Mouse (Mus musculus): ENCODE measurements at regions not wholly inside any gene's neighbourhood (a gene's known extent, or its start where the extent isn't known, plus 50 kb on each side); places are given as distances from the start of the nearest gene placed in this dataset.

DNA sequence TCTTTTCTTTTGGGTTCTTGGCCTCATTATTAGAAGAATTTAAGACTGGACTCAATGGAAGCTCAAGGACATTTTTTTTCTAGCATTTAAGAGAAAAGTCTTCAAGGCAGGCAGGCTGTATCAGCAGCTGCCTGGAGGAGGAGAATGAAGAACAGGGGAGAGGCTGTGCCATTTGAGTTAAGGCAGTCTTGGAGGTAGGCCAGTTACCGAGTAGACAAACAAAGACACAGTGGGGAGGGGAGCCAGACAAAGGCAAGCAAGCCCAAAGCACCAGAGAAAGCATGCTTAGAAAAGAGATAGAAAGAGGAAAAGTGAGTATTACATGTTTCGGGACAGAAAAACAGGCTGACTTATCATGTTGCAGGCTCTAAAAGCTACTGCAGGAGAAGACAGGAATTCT lies 392.0 kb downstream of the Igsf11 start:
- DNase-seq (ENCODE audit: low spot score in 2 of 2), result peak in 1 of 2 experiments; percentile 57

- DNase-seq (ENCODE audit: low spot score in 2 of 2), result no peak
Measured at GRCm38 (mm10) chr16:39285028-39285744, 392.7 kb downstream of the Igsf11 start.

GRCm38 (mm10) chr16:39286797-39287565 lies 394.5 kb downstream of the Igsf11 start:
- DNase-seq (ENCODE audit: low spot score in 2 of 2), result peak; percentile 28 to 64

DNA sequence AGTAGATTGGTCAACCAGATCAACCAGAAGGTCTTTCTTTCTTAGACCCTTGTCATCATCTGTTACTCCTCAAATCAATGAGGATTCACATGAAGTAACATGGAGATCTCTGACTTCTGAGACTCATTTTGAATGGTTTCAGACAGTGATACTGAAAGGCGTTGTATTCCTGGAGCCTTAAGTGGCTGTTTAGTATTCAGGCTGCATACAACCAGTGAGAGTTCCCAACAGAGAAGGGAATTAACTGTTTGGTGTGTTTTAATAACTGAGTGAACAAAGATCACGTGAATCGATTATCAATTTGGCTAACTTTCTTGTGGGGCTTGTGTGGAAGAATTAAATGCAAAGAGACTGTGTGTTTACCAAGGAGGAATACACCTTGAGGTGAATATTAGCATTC lies 406.4 kb downstream of the Igsf11 start:
- no peak for DNase-seq (ENCODE audit: low spot score in 2 of 2)

- DNase-seq (ENCODE audit: low spot score in 2 of 2), result peak; percentile 69 to 82
Measured at GRCm38 (mm10) chr16:39302902-39303361, 410.5 kb downstream of the Igsf11 start.

- no peak for DNase-seq (ENCODE audit: low spot score in 2 of 2)
Measured at GRCm38 (mm10) chr16:39303371-39303770, 410.9 kb downstream of the Igsf11 start.

DNA sequence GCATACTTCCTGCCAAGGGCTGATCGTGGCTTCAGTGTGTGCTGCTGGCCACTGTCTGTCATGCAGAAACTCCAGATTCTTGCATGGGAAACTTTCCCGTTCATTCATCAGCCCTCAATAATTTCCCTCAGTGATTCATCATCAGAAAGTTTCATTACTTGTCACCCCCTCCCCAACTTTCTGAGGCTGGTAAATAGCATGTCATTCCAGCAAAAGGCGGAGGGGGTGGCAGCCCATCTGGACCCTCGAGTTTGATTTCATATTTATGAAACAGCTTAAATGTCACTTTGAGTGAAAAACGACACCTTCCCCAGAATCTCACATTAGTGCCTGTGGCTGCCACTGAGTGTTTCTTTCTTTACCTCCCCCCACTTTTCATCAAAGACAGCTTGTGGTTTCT lies 415.5 kb downstream of the Igsf11 start:
- peak in 1 of 2 experiments; percentile 55 for DNase-seq (ENCODE audit: low spot score in 2 of 2)

- peak; percentile 87 to 95 for DNase-seq (ENCODE audit: low spot score in 2 of 2)
Measured at GRCm38 (mm10) chr16:39316752-39317594, 424.5 kb downstream of the Igsf11 start.

- DNase-seq (ENCODE audit: low spot score in 2 of 2), result no peak
Measured at GRCm38 (mm10) chr16:39325627-39326026, 433.2 kb downstream of the Igsf11 start.

DNA sequence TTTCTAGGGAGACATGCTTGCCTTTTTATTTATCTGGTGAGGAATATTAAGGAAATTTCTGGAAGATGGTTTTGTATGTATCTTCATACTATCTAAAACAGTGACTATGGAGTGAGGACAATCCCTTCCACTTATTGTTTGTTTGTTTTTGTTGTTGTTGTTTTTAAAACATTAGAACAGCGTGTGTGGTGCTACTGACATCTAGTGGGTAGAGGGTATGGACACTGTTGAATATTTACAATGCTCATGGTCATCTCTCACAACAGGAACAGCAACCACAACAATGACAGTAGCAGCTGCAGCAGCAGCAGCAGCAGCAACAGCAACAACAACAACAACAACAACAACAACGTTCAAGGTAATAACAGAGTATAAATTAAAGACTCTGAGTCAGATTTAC lies 471.2 kb downstream of the Igsf11 start:
- DNase-seq (ENCODE audit: low spot score in 2 of 2), result no peak

DNA sequence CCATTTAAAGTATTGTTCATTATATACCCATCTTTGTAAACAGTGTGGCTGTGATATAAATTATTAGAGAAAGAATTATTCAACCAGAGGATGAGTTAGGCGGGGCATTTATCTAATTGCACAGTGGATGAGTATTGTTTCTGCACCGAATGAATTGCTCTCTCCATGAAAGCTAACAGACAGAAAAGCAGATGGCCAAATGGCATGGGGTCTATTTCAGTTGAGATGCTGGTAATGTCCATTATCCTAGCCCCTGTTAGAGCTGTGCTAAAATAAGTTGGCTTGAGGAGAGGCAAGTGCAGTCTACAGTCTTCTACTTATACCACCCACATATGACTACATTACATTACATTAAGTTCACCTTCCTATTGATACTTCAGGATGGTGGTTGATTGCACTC lies 475.8 kb downstream of the Igsf11 start:
- DNase-seq (ENCODE audit: low spot score in 2 of 2), result no peak

DNA sequence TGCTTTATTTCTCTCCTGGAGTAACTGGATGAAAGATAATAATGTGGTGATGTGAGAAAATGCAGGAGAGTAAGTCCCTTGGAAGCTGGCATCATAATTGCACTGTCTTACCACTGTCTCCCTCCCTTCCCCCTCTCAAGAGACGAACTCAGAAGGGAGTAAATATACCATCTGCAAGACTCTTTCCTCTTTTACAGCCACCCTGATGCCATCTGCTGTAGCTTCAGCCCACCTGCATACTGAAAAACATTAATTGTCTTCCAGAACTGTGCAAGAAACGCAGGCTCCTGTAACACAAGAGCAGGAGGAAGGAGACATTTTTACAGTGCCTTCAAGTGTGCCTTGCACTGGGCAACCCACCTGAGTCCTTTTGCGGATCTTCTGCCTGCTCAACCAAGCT lies 482.1 kb downstream of the Igsf11 start:
- DNase-seq (ENCODE audit: low spot score in 2 of 2), result peak in 1 of 2 experiments; percentile 48

- DNase-seq (ENCODE audit: low spot score in 2 of 2), result peak; percentile 24 to 52
Measured at GRCm38 (mm10) chr16:39379959-39380358, 487.5 kb downstream of the Igsf11 start.

- no peak for DNase-seq (ENCODE audit: low spot score in 2 of 2)
Measured at GRCm38 (mm10) chr16:39389943-39390342, 497.5 kb downstream of the Igsf11 start.

- DNase-seq (ENCODE audit: low spot score in 2 of 2), result no peak
Measured at GRCm38 (mm10) chr16:39390626-39391025, 498.2 kb downstream of the Igsf11 start.

DNA sequence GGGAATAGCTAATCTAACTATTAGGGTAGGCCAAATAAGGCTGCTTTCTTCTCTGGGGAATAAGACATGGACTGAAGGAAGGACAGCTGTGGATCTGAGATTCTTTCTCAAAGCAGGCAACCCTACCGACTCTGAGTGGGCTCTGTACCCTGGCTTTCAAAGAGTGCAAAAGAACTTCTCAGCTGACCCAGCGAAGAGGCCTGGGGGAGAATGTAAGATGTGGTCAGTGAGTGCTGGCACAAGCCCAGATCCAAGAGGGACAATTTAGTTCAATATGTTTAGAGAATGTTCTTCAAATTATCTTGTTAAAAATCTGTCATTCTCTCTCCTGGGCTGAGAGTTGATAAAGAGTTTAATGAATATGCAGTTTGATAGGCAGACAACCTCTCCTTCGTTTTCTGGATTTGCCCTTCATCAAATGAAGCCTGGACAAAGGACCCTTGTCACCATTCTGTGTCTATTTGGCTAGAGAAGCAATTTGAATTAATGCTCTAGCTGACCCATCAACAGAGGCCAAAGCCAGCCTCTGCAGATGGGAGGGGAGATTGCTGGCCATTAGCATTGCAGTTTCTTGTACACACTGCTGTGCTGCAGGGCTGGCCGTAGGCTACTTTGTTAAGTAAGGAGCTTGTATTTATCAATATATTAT lies 509.8 kb downstream of the Igsf11 start:
- DNase-seq (ENCODE audit: low spot score in 2 of 2), result peak; percentile 38 to 74

- DNase-seq (ENCODE audit: low spot score in 2 of 2), result no peak
Measured at GRCm38 (mm10) chr16:39431581-39431980, 539.1 kb downstream of the Igsf11 start.

GRCm38 (mm10) chr16:39445740-39446139 lies 538.4 kb upstream of the Lsamp start:
- no peak for DNase-seq (ENCODE audit: low spot score in 2 of 2)

DNA sequence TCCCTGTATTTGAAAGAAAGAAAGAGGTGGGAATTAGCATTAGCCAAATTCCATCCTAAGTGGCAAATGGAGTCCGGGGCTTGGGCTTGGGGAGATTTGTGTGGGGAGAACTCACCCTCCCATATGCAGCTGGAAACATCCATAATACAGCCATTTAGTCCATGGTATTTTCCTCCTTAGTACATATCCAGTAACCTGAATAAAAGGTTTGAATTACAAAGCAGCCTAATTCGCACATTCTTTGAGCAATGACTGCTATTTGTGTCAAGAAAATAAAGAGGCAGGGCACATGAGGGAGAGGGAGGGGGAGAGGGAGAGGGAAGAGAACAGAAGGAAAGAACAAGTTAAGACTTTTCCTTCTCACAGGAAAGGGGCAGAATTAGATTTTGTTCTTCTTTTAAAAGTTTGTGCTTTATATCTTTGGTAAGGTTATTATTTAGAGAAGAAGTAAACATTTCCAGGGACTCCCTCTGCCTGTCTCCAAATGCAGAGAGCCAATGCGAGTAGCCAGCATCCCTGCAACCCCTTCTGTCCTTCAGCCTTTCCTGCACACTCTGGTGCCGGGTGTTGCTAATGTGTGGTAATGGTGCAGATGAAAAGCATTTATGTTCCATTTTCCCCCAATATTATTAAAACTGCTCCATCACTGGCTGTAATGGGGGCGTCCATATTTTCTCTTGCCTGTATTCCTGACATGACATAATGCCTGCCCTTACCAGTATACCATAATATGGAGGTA lies 530.6 kb upstream of the Lsamp start:
- DNase-seq (ENCODE audit: low spot score in 2 of 2), result no peak

Data from layer of hippocampus, postnatal 14 days (tissue).